Mouse (Mus musculus) layer of hippocampus, adult 2 months (tissue): ENCODE data around the gene Evx2. TPM values are rescaled to one million over a fixed set of nuclear protein-coding genes. Genes with fewer than 3 reads are reported as not detected.
A peak's percentile ranks its signal among the peaks of the same experiment; 100 is the strongest.

Source experiments
- DNase-seq, 2 experiments: peaks; one replicate each; pipeline ENCODE4 v3.0.0; 2022; ENCODE audit warnings: low spot score in 2 of 2
- H3K27ac ChIP-seq: fragments of 200-600 bp; 2 replicates; pipeline ENCODE4 v1.8.1; 2022
- H3K4me3 ChIP-seq: fragments of 200-600 bp; 2 replicates; pipeline ENCODE4 v1.8.1; 2022; ENCODE audit warnings: mild to moderate bottlenecking
- CTCF ChIP-seq: fragments of 200-600 bp; conservative IDR thresholded peaks from 2 replicates; pipeline ENCODE4 v1.8.1; 2022; ENCODE audit warnings: antibody characterized with exemption, mild to moderate bottlenecking, moderate library complexity
- long read RNA-seq, 2 experiments: library from polyadenylated mRNA; stranded (forward); transcript quantifications; one replicate each; pipeline ENCODE4 v2.0.0; 2021; ENCODE audit warnings: borderline mapping rate in 2 of 2
- total RNA-seq, 2 experiments: library from RNA; stranded (reverse); gene quantifications; 2 replicates each; pipeline ENCODE4 v1.2.3; 2021

The Evx2 gene
- not detected for total RNA-seq
- long read RNA-seq, experiment 1, result 0 reads
- long read RNA-seq, experiment 2, result 0 reads

DNA sequence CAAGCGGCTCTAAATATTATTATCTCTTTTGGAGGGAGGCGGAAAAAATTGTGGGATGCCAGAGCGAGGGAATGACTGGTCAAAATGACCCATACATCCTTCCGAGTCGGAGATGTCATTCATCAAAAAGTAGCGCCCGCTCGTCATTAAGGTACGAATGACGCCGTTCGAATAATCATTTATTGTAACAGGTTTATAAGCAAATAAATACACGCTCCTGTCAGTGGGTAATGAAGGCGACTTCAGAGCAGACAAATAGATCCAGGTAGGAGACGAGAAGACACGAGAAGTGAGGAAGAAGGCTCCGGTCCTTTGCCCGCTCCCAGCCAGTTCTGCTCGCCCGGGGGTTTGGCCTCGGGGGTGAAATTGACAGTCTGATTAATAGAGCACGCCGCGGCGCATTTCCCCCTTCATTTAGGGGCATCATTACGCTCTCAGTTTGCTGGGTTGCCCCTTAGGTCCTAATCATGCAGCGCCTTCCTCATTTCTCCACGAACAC, at the start of gene Evx2:
TSS of gene Evx2 (minus strand) at position 51 of the 499 bp plus-strand sequence.
- Histone ChIP-seq H3K4me3 (no peak within 1 kb of the TSS), H3K27ac (no peak within 1 kb of the TSS)
- no peak for TF ChIP-seq CTCF
- no peak for DNase-seq

DNA sequence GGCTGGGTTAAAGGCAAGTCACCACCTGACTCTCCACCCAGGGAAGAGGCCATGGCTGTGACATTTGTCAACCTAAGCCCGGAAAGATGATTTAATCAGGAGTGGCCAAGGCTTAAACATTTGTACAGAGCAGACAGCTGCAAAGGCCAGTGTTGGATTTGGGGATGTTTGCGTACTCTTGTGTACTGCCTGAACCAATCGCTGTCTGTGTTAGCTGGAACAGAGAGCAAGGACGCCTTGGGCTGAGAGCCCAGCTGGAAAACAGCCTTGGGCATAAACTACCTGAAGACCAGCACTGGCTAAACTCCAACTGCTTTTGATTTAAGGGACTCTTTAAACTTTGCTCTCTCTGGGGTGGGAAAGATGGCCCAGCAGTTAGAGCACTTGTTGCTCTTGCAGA, 49.3 kb upstream of the Evx2 start:
- TF ChIP-seq CTCF, result no peak
- H3K4me3 ChIP-seq, result no peak overlapping the region
- H3K27ac ChIP-seq, result no peak overlapping the region
- no peak for DNase-seq

DNA sequence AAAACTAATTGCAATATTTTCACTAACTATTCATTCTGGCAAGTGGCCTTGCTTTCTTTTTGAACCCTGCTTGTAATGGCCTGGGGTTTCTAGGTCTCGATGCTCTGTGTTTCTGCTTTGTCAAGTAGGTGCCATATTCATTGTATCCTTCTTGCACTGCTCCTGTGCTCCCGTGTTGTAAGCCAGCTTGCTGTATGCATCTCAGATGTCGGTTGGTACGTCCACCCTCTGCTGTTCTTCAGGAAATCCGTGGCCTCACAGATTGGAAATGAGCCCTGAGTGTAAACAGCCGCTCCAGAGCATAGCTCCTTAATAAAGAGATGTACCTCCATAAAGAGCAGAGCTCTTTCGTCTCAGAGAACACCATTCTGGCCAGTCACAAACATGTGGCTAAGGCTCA, 48.2 kb upstream of the Evx2 start:
- no peak for DNase-seq
- Histone ChIP-seq H3K27ac (no peak overlapping the region), H3K4me3 (no peak overlapping the region)
- TF ChIP-seq CTCF, result no peak

DNA sequence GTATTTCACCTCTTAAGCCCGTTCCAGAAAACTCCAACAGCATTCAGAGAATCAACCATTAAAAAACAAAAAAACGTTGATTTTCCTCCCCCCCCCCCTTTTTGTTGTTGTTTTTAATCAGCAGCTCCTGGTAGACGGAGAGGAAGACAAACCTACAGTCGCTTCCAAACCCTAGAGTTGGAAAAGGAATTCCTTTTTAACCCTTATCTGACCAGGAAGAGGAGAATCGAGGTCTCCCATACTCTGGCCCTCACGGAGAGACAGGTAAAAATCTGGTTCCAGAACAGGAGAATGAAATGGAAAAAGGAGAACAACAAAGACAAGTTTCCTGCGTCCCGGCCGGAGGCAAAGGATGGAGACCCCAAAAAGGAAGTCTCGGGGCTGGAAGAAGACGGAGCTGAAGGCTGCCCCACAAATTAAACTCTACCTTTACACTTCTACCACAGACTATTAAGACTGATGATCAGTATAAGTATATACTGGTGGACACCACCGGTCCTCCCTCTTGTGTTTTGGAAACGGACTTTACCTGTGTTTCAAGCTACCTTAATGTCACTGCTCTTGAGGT, 47.1 kb upstream of the Evx2 start:
- DNase-seq, result no peak
- H3K4me3 ChIP-seq, result no peak overlapping the region
- no peak overlapping the region for H3K27ac ChIP-seq
- TF ChIP-seq CTCF, result no peak

DNA sequence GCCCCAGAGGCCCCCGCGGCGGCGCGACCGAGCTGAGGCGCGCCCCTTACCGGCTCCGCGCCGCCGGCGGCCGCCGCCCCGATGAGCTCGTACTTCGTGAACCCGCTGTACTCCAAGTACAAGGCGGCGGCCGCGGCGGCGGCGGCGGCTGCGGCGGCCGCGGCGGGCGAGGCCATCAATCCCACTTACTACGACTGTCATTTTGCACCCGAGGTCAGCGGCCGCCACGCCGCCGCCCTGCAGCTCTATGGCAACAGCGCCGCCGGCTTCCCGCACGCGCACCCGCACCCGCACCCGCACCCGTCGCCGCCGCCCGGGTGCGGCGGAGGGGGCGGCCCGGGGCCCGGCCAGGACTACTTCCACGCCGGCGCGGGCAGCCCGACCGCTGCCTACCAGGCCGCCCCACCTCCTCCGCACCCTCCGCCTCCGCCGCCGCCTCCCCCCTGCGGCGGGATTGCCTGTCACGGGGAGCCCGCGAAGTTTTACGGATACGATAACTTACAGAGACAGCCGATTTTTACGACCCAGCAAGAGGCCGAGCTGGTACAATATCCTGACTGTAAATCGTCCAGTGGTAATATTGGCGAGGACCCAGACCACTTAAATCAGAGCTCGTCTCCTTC, 46.2 kb upstream of the Evx2 start:
- Histone ChIP-seq H3K4me3 (no peak overlapping the region), H3K27ac (no peak overlapping the region)
- DNase-seq, result no peak
- no peak for TF ChIP-seq CTCF

DNA sequence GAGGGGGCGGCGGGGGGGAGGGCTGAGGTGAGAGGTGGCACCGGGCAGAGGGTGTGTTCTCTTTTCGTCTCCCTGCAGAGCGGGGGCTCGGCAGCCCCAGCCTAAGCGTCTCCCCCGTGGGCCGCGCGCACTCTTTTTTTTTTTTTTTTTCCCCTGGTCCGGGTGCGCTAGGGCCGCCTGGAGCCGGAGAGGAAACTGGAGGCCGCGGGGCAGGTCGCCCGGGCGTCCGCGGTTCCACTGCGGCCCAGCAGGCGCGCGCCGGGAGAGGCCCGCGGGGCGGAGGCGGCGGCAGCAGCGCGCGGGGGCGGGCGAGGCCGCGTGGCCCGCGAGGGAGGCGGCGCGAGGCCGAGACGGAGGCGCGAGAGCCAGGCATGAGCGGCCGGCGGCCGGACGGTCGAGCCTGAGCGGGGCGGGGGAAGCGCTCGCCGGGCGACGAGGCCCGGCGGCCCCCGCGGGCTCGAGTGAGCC, 45.7 kb upstream of the Evx2 start:
- no peak for TF ChIP-seq CTCF
- DNase-seq, result no peak
- Histone ChIP-seq H3K4me3 (no peak overlapping the region), H3K27ac (no peak overlapping the region)

DNA sequence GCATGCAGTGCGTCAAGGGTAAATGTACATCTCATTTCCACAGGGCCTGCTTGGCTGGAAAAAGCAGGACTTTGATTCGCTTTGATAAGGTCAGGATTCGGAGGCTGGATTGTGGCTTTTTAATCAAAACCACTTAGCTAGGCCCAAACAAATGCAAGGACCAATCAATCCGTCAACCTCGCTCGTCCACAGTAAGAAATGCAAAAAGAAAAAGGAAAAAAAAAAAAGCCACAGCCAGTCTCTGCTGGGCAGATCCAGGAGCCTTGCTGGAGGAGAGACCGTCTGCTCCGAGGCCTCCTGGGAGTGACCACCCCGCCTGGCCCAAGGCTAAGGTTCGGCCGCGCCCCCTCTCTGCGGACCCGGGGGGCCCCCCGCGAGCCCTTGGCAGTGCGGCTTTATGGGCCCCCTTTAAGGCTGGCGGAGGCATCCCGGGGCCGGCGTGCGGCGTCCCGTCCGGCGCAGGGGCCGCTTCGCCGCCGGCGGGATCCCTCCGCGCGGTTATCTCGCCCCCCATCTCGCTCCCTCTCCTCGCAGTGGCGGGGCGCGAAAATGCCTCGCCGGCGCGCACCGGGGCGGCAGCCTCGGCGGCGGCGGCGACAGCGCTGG, 45.1 kb upstream of the Evx2 start, which contains the start of gene Hoxd8:
TSS of gene Hoxd8 (plus strand) at position 223 of the 606 bp plus-strand sequence.
- H3K4me3 ChIP-seq, result no peak within 1 kb of the TSS
- TF ChIP-seq CTCF, result no peak
- H3K27ac ChIP-seq, result no peak within 1 kb of the TSS
- no peak for DNase-seq

DNA sequence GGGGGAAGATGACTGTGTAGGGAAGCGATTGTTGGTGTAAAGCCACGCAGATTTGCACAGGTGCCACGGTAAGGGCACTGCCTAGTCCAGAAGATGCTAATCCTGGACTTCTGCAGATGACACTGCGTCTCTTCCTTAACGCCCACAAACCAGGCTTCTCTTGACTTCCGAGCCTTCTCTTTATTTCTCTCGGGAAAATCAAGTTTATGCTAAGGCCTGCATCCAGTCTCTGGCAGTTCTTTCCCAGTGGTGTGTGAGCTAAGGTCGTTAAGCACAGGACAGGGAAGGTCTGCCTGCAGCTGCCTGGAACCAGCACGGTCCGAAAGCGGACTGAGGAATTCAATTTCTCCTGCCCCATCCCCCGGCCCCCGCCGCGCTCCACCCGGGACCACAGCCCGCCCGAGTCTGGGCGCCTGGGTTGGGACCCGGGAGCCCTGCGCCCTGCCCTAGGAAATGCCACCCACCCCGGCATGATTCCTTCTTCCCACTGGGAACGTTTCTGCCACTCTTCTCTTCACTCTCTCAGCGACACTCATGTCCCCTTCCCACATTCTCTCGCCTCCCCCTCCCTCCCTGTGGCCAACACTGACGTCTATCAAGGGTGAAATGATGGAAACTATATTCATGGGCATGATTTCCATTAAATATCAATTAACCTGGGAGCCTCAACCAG, 44.5 kb upstream of the Evx2 start:
- no peak for TF ChIP-seq CTCF
- no peak overlapping the region for H3K4me3 ChIP-seq
- no peak overlapping the region for H3K27ac ChIP-seq
- DNase-seq, result no peak

DNA sequence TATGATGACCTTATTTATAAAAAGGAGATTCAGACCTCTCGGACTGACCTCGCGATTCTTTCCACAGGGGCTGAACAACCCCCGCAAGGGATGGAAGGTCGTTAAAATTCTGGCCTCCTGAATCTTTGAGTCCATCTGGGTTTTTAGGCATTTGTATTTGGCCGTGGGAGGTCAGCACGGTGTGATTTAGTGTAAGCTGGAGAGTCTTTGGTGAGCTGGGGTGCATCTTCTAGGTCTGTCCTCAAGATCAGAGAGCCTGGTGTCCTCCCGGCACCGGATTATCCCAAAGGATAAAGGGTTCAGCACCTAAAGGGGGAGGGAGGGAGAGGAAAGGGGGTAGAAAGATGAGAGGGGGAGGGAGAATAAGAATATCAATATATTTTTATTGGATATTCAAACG, 44.0 kb upstream of the Evx2 start:
- H3K4me3 ChIP-seq, result no peak overlapping the region
- no peak for DNase-seq
- H3K27ac ChIP-seq, result no peak overlapping the region
- TF ChIP-seq CTCF, result no peak

DNA sequence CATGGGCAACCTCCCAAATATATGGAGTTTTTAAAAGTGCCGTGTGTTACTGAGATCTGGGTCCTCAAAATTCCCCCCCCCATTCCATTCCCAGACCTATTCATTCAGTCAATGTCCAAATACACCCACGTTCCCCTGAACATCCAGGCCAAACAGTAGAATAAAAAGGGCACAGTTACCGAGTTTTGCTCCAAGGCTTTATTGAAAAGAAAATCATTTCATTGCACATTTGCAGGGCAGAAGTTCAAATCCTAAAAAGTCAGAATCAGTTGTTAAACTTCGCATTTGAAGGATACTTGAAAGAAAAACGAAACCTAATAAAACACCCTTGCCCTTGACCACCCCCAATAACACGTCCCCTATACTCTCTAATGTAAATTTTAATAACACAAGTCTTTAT, 43.5 kb upstream of the Evx2 start:
- no peak overlapping the region for H3K4me3 ChIP-seq
- no peak for DNase-seq
- H3K27ac ChIP-seq, result no peak overlapping the region
- TF ChIP-seq CTCF, result no peak

DNA sequence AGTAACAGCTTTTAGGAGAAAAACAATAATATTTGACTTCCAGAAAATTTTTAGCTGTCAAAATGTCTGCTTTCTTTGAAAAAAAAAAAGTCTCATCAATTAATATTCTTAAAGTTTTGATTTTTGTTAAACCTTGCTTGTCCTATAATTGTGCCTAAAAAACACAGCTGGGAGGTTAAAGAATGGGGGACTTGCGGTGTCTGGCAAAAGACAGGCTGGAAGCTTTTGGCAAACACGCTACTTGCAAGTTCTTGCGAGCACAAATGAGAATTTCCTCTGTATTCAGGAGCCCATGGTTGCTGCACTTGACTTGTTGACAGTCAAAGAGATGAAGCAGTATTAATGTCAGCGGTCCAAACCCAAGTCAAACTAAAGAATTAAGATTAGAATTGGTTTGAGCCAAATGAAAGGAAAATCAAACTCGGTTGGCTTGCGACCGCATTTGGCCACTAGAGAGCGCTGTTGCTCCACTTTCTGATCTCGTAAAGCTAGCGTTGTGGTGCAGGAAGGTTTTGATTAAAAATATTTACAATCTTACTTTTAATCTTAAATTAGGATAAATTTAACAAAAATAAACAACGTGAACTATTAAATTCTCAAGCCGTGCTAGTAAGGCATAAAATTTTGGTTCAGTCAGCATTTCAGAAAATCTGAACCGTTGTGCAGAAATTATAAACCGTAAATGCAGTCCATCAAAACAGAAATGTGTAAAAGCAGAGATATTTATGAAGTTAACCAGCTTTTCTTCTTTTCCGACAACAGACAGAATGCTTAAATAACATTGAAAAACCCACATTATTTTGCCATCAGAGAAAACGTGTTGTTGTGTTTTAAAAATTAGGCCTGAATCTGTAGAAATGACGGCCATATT, 42.8 kb upstream of the Evx2 start:
- no peak overlapping the region for H3K4me3 ChIP-seq
- H3K27ac ChIP-seq, result no peak overlapping the region
- peak; percentile 98 for TF ChIP-seq CTCF
- peak; percentile 35 to 78 for DNase-seq

DNA sequence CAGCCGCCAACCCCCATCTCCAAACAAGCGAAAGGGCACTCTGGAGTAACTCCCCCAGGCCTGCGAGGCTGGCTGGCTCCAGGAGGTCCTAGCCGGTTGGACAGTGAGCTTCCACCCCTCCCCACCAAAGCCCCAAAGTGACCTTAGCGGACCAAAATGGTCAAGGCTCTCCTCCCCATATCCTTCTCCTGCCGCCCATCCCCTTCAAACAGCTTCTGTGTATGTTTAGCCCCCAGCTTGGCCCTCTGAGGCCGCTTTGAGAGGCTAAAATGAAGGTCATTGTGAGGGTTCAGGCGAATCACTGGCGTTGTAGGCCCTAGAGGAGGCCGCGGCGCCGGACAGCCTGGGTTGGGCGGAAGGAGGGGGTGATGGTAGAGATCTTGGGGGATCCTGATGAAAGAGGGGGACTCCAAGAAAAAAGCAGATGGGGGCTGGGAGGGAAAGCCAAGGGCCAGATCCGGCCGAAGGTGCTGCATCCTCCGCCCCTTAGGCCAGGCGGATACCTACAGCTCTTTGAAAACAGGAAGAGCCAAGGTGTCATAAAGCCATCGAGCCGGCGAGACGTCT, 41.3 kb upstream of the Evx2 start:
- Histone ChIP-seq H3K4me3 (no peak overlapping the region), H3K27ac (no peak overlapping the region)
- DNase-seq, result no peak
- no peak for TF ChIP-seq CTCF
